Mouse (Mus musculus): ENCODE measurements around the gene Mylk.

Gene Mylk

GRCm38 (mm10) chr16:34902761-34903160 lies 157.8 kb downstream of the Mylk start:
- DNase-seq (ENCODE audit: low spot score in 2 of 2), result no peak

DNA sequence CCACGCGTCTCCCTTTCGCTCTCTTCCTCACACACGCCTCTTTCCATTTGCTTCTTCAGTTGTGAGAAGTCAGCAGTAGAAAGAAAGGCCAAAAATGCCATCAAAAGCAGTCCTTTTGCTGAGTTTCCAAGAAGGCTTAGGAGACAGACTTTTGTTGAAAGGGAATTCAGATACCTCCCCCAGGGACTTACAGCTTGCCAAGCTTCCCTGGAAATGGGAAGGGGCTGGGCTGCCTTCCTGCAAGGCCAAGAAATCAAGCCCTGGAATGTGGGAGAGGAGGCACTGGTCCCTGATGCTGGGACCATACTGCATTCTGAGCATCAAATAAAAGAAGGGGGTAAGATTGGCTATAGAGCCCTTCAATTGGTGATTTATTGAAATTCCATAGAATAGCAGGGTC lies 159.9 kb downstream of the Mylk start:
- no peak for DNase-seq (ENCODE audit: low spot score in 2 of 2)

- DNase-seq (ENCODE audit: low spot score in 2 of 2), result peak; percentile 81 to 92
Measured at GRCm38 (mm10) chr16:34909437-34909836, 164.4 kb downstream of the Mylk start.

DNA sequence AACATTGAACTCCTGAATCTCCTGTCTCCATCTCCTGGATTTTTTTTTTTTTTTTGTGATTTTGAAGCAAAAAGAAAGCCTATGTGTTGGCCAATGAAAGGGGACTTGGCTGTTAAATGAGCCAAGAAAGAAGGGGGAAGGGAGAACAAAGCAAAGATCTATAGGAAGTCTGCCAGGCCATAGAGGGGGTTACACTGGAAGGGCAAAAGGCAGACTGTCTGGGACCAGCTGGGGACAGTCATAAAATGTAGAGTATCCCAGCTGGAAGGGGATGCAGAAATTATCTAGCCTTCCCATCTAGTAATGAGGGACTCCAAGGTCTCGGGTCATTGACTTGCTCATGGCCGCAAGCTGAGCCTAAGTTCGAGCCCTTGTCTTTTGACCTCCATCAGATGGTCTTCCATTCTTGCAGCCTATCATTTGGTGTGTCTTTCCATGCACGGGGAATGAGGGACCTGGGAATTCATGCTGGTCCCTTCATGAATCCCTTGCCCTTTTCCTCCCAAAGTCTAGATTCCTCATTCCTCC lies 172.4 kb downstream of the Mylk start:
- no peak for DNase-seq (ENCODE audit: low spot score in 2 of 2)

- peak in 1 of 2 experiments; percentile 49 for DNase-seq (ENCODE audit: low spot score in 2 of 2)
Measured at GRCm38 (mm10) chr16:34920182-34920581, 175.2 kb downstream of the Mylk start.

DNA sequence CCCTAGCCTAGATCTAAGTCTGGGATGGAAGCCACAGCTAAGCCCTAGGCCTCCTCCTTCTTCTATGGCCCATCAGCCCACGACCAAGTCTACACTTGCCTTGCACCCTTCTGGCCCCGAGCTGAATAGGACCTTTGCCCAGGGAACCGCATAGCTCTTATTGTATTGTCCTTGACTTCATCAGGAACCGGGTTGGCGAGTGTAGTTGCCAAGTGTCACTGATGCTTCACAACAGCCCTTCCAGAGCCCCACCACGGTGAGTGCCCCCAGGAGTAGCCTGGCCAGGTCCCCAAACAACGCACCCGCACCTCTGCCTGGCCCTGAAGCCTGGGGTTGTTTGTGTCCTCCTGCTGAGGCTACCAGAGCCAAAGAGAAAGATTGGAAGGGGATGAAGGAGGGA lies 175.9 kb downstream of the Mylk start:
- DNase-seq (ENCODE audit: low spot score in 2 of 2), result no peak

DNA sequence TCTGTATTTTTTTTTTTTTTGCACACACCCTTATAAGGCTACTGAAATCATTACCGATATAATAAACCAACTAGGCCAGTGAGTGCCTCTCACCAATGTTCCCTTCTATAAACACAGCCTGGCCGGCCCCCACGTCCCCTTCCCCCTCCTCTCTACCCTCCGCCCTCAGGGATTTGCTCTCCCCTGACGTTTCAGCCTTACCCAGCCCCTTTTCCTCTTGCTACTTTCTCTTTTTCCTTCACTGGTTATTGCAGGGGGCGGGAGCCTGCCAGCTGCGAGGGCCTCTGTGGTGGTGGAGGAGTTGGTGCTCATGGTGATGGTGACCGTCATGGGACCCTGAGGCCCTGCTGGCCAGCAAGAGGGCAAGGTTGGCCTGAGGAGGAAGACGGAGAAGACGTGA lies 176.3 kb downstream of the Mylk start:
- DNase-seq (ENCODE audit: low spot score in 2 of 2), result no peak

DNA sequence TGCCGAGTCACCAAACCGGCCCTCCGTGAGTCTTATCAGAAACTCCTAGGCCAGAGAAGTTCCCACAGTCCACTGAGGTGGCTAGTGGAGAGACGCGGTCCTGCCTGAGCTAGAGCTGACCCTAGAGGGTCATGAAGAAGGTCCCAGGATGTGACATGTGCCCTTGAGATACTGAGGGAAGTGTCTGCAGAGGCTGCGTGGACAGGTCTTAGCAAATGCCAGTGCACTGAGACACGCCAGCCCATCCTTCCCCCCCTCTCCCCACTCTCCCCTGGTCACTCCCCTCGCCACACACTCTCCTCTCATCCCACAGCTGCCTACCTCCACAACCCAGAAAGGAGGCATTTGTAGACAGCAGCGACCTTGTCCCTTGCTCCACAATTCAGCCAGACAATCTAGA lies 178.6 kb downstream of the Mylk start:
- no peak for DNase-seq (ENCODE audit: low spot score in 2 of 2)

GRCm38 (mm10) chr16:34924324-34924723 lies 179.3 kb downstream of the Mylk start:
- DNase-seq (ENCODE audit: low spot score in 2 of 2), result no peak

GRCm38 (mm10) chr16:34924937-34925618 lies 180.1 kb downstream of the Mylk start:
- DNase-seq (ENCODE audit: low spot score in 2 of 2), result peak; percentile 86 to 90

DNA sequence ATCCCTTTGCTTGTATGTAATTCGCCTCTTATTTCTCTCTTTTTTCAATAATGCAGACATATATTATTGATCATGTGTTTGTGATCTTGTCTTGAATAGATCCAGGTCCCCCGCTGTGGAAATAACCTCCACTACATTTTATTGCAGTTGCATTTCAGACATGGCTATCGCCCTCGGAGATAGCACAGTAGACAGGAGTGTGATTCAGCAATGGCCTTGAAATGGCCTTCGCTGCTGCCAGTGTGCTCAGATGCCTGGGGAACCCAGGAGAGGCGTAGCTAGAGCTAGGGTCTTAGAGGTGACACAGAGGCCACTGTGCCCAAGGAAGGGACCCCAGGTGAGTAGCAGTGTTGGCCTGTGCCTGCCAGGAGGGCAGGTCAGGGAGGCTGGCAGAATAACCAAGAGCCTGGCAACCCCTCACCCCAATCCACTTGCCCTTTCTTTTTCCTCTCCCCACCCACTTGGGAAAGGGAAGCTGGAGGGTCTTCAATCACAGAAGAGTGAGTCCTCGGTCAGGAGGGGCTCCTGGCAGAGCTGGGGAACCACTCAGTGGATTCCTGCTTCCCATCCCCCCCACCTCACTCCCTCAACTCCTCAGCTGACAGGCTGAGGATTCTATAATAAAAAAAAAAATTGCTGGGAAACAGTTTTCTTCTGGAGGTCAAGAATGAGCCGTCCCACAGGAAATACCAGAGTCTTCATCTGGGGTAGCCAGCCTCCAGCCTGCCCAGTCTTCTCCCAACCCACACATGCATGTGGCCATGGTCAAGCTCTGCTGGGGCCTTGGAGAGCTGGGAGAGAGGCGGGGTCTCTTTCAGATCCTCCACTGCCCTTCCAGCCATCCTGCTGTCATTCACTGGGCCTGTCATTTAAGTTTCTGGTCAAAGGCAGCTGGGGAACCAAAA lies 181.8 kb downstream of the Mylk start:
- DNase-seq (ENCODE audit: low spot score in 2 of 2), result no peak

DNA sequence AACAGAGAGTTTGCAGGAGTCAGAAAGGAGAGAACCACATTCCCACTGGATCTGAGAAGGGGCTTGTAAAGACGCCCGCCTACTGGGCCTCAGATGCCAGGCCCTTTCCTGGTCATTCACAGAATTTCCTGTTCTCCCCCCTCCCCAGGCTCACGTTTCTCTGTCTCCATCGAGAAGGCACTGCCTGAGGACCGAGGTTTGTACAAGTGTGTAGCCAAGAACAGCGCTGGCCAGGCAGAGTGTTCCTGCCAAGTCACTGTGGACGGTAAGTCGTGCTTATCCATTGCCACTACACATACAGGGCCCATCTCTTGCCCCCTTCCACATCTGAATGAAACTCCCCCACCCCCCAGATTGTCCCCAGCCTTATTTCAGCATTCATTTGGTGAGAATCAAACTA lies 184.7 kb downstream of the Mylk start:
- no peak for DNase-seq (ENCODE audit: low spot score in 2 of 2)

DNA sequence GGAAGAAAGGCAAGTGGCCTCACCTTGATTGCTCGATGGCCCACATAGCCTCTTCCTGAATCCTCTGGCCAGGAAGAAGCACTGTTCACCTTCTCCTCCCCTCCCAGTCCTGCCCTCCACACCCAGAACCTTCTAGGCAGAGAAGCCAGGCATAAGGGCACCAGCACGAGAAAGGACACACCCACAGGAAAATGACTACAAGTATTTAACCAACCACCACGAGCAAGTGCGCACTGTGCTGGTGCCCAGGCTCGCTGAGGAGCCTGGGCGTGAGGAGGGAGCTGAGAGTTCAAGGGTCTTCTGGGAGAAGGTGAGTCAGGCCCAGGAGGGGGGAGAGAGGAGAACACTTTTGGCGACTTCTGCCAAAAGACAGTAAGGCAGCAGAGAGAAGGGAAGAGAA lies 185.1 kb downstream of the Mylk start:
- DNase-seq (ENCODE audit: low spot score in 2 of 2), result no peak

DNA sequence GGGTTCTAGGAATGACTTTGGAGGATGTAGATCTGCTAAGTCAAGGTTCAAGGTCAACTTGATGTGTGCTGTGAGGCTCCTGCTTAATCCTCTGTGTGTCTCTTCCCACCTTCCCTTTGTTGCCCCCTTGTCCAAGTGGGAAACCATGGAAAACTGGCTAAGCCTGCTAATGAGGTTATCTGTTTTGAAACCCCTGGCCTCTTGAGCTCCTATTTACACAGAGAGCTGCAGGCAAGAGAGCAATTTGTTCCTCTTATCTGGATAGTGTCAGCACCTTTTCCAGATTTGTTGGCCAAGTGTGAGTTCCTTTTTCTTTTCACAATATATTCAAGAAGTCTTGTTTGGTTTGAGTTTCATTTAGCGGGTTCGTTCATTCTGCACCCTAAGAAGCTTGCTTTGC lies 186.3 kb downstream of the Mylk start:
- DNase-seq (ENCODE audit: low spot score in 2 of 2), result no peak

GRCm38 (mm10) chr16:34933173-34933572 lies 188.2 kb downstream of the Mylk start:
- DNase-seq (ENCODE audit: low spot score in 2 of 2), result no peak

DNA sequence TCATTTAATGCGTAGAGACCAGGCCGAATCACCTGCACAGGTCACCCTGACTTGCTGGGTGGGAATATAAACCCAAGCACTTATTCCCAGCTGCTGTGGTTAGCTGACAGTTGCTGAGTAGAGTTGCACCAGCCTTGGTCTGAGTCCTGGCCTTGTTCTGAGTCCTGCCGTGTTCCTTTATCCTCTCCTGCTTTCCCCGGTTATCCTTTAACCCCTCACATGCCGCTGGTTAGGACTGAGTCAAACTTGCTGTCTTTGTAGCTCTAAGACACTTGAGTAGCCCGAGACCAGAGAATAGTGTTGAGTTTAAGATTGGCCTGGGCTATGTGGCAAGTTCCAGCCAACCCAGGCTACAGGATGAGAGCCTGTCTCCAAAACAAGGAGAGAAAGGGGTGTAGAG lies 189.5 kb downstream of the Mylk start:
- DNase-seq (ENCODE audit: low spot score in 2 of 2), result no peak

- DNase-seq (ENCODE audit: low spot score in 2 of 2), result no peak
Measured at GRCm38 (mm10) chr16:34935514-34936338, 190.7 kb downstream of the Mylk start.

DNA sequence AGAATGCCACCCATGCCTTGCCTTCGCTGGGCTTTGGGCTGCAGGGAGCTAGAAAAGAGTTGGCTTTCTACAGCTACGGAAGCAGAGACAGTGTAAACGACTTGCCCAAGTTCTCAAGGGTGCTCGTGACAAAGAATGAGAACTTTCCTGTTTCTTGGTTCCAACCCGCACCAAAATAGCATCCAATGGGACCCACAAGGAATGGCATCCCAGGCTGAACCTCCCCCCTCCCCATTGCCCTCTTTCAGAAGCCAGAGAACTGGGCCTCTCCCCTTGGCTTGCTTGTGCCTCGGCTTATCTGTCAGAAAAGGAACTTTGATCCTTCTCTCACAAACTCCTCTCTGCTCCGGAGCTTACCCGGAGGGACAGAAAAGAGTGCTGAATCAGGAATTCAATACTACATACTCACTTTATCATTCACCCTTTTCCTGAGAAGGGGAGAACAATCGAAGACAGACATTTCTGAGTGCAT lies 191.4 kb downstream of the Mylk start:
- no peak for DNase-seq (ENCODE audit: low spot score in 2 of 2)

DNA sequence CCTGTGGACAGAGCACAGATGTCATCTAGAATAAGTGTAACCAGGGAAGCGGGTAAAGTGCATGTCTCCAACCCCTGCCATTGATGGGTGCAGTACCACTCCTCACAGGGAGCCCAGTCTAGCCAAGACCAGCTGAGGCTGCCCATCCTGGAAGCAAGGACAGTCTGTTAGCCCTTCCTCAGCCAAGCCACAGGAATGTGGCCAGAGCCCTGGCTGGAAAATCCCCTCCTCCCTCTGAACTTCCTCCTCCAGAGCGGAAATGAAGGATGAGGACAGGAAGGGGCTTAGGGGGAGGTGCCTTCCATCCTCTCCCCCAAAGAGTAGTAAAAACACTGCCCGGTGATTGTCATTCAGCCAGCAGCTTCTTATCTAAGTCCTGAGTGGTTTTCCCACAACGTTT lies 192.6 kb downstream of the Mylk start:
- peak; percentile 68 to 81 for DNase-seq (ENCODE audit: low spot score in 2 of 2)

DNA sequence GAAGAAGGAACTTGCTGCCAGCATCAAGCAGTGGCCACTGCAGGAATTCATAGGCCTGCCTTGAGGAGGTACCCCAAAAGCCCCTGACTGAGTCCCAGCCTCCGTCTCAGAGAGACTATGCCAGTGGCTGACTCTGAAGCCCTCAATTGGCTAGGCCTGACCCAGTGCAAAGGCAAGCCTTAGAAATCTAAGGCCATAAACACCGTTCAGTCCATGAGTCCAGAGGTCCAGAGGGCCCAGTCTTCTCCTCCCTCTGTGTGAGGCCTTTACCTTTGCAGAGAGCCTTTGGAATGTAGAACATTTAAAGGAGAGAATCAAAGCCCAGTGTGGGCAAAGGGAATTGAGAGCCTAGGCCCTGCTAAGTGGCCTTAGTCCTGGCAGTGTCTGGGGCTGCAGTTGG lies 193.2 kb downstream of the Mylk start:
- no peak for DNase-seq (ENCODE audit: low spot score in 2 of 2)

DNA sequence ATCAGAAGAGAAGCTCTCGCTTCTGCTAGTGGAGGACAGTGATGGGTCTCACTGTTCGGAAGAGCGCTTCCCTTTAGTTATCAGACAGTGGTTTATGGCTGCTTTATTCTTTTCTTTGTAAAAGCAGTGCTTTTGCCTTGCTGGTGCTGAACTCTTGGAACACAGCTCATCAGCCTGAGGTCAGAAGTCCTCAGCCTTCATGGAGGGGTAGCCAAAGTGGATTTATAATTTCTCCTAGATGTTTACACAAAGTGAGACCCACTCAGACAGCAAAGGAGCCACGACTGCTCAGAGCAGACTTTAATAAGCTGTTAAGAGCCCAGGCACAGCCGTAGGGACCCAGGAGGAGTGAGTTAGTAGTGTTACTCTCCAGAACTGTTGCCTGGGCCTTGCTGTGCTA lies 194.9 kb downstream of the Mylk start:
- DNase-seq (ENCODE audit: low spot score in 2 of 2), result no peak

DNA sequence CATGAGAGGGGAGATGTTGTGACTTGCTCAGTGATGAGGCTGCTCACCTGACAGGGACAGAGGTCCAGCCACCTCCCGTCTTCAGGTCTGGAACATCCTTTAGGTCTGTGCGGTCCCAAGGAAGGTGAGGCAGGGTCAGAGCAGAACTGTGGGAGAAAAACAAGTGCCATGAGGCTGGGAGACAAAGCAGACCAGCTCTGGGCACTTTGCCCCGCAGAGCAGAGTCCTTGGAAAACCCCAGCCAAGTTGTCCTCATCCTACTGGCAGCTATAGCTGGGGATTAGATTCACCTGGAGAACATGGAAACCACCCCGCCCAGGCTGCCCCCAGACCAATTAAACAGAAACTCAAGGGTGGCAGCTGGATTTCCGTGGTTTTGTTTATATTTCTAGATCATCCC lies 195.4 kb downstream of the Mylk start:
- no peak for DNase-seq (ENCODE audit: low spot score in 2 of 2)
